Mouse (Mus musculus) right cerebral cortex, postnatal 4 days (tissue): ENCODE measurements around the gene Gpr26.

Source experiments
- DNase-seq: peaks from one replicate; pipeline ENCODE4 v3.0.0-alpha.2; 2022

The Gpr26 gene

DNA sequence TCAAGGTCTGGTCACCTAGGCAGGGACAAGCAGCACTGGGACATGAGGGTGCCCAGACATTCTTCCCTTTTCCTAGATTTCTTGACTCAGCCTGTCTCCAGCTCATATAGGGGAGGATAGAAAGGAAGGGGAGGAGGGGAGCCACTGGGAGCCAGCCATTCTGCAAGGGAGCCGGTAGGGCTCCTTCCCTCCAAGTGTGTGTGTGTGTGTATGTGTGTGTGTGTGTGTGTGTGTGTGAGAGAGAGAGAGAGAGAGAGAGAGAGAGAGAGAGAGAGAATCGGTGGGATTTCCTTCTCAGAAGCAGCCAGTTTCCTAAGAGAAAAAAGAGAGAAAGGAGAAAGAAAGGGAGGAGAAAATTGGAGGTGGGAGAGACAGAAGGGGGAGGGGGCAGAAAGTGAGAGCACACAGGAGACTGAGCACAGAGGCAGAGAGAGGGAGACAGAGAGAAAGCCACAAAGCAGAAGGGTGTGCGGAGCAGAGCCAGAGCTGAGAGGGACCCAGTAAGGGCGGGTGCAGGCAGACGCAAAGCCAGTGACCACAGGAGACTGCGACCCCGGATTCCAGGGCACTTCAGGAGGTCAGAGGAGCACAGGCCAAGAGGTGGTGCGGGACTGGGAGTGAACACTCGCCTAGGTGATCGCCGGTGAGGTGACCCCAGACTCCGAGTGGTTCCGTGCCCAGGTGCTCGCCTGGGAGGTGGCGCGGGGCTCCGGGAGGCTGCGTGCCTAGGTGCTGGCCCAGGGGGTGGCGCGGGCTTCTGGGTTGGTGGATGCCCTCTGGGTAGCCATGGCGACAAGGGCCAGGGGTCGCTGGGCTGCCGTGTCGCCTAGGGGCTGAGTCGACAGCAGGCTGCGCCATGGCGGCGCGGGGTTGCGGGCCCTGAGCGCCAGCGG lies at the start of gene Gpr26:
Gene Gpr26 (plus strand): TSS at position 438 of the 893 bp plus-strand sequence.
- peak; percentile 58 for DNase-seq

- DNase-seq = no peak
Measured at GRCm38 (mm10) chr7:131917384-131917783, 48.9 kb upstream of the Gpr26 start.

DNA sequence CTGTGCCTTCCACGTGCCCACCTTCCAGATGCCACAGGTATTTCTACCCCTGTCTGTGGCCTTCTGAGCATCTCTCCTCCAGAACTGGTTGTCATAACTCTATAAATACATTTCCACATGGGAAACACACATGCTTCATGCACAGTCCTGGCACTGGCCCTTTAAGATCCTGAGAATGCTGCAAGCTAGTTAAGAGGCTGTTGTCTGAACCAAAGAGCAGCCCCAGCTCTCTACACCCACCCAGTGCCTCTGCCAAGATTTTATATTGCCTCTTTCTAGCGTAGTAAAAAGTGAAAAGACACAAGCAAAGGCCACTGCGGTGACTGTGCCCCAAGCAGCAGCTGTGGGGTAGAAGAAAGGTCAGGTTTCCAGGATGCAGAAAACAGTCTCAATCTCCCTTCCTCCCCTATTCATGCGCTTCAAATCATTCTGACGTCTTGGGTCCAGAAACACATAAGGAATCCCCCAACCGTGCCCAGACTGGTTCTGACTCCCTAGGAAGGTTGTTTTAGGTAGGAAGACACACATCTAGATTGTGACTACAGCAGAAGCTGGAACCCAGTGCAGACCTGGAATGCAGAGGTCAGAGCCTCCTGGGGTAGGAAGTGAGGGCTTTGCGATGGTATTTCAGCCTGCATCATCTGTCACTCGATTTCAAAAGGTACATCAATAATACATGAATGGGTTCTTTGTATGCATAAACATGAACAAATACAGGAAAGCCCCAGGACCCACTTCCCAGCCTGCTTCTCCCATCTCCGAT lies 38.8 kb upstream of the Gpr26 start:
- DNase-seq = no peak

DNA sequence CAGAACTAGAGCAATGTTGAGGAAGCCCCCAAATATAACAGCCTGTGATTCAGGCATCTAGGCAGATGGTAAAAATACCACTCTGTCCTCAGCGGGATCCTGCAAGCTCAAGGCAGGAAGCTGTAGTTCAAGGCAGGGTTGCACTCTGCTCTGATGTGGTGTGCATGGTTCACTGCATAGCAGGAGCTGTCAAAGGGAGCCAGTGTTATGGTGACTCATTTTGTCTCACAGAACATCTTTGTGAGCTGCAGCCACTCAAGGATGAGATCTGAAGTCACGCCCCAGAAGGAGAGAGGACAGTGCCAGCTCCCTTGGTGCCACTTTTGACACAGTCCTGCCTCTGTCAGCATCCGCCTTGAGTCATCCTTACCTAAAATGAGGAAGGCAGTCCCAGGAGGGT lies 28.6 kb upstream of the Gpr26 start:
- DNase-seq = no peak

GRCm38 (mm10) chr7:131951131-131951530 lies 15.1 kb upstream of the Gpr26 start:
- DNase-seq = no peak

DNA sequence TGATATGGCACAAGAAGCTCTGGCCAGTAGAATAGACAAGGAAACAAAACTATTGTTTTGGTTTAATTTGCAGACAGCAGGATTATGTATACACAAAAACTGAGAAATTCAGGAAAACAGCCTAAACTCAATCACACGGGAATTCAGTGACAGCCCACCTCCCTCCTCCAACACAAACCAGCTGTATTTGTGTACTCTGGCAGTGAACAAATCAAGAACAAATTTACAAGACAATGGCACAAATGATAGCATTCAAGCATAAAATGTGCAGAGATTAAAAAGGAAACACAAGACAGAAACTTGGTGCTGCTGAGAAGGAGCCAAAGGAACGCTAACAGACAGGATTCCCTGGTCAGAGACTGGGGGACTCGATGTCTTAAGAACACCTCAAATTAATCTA lies 12.9 kb upstream of the Gpr26 start:
- no peak for DNase-seq

GRCm38 (mm10) chr7:131958705-131959104 lies 7.6 kb upstream of the Gpr26 start:
- no peak for DNase-seq

GRCm38 (mm10) chr7:131960551-131960950 lies 5.7 kb upstream of the Gpr26 start:
- peak; percentile 46 for DNase-seq

DNA sequence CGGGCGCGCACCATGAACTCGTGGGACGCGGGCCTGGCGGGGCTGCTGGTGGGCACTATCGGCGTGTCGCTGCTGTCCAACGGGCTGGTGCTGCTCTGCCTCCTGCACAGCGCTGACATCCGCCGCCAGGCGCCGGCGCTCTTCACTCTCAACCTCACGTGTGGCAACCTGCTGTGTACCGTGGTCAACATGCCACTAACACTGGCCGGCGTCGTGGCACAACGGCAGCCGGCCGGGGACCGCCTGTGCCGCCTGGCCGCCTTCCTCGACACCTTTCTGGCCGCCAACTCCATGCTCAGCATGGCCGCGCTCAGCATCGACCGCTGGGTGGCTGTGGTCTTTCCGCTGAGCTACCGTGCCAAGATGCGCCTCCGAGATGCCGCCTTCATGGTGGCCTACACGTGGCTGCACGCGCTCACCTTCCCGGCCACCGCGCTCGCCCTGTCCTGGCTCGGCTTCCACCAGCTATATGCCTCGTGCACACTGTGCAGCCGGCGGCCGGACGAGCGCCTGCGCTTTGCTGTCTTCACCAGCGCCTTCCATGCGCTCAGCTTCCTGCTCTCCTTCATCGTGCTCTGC lies 745 bp downstream of the Gpr26 start:
- peak; percentile 53 for DNase-seq

DNA sequence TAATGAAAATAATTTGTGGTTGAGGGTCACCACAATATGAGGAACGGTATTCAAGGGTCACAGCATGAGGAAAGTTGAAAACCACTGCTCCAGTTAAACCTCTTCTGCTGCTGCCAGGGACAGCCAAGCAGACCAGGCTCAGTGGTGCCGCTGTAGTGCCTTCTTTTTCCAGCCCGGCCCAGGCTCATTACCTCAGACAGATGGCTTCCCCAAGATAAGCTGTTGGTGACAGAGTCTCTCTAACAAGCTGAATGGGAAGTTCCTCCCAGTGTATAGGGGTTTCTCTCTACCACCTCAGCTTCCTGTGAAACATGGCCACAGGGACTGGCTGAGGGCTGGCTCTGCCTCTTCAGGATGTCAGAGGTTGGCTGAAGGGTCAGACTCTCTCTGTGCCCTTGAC lies 4.0 kb downstream of the Gpr26 start:
- no peak for DNase-seq

GRCm38 (mm10) chr7:131975867-131976266 lies 9.6 kb downstream of the Gpr26 start:
- DNase-seq = no peak

- no peak for DNase-seq
Measured at GRCm38 (mm10) chr7:131978609-131979008, 12.3 kb downstream of the Gpr26 start.

DNA sequence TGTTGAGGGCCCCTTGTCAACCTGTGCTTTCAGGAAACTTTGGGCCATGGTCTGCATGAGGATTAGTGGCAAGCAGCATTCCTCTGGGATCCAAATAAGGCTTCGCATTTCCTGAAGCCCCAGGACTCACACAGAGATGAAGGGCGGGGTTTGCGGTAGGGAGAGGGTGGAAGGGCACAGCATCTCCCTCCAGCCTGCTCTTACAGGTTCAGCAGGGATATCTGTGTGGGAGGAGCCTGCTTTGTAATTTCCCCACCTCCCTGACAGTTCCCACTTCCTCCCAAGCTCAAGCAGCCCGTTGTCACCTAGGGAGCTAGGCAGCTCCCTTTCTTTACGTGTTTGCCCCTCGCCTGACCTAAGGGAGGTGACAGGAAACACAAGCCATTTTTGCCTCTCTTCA lies 22.8 kb downstream of the Gpr26 start:
- DNase-seq = no peak

DNA sequence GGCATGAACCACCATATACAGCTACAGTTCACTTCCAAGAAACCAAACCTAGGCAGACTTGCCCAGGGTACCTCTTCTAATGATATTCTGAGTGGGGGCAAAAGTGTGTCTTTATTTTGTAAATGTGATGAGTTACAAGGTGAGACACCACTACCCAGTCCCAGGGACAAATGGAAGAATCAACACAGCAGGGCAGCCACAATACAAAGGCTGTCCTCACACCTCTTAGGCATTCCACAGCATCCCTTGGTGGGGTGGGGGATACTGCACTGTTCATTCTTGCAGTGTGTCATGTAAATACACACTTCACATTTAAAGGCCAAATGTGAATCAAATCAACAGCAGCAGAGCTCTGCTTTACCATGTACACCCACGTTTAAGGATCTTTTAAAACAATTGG lies 26.0 kb downstream of the Gpr26 start:
- DNase-seq = no peak

DNA sequence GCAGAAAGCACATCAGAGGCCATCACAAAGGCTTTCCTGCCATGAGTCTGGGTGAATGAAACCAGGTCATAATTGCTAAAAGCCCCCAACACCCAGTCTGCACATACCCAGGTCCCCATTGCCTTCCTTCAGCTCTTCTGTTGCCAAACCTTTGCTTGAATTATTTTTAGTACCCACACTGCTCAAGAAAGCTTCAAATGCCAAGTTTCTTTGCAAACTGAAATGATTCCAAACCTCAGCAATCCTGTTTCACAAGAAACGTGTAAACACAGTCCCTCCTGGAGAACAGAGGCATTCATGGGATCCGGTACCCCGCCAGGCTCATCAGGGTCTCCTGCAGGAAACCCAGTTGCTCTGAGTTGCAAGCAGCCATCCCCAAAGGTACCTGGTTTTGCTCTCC lies 26.6 kb downstream of the Gpr26 start:
- DNase-seq = no peak

GRCm38 (mm10) chr7:132005996-132006696 lies 39.9 kb downstream of the Gpr26 start:
- DNase-seq = no peak

GRCm38 (mm10) chr7:132009002-132009401 lies 42.7 kb downstream of the Gpr26 start:
- DNase-seq = no peak

DNA sequence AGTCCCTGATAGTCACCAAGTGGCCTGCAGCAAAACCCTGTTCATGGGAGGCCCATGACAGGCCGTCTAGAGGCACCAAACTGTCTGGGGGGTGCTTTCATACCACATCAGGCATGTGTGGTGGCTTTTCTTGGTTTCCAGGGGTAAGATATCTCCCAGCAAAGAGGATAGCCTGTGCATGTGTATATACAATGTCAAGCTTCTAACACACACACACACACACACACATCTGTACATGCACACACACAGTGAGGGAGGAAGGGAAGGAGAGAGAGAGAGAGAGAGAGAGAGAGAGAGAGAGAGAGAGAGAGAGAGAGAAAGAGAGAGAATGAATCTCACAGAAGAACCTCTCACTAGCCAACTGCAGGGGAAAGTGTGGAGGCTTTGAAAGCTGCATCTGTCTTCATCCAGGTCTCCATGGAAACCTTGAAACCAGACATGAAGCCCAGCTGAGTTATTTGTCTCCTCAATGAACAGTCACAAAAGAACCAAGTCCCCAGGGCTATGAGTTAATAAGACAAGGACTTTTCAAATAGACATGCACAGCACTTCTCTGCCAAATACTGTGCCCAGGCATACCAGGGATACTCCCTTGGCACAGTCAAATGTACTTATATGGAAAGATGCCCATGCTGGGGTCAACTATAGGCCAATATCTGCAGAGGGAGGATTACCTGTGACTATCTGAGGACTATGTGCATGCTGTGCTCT lies 46.9 kb downstream of the Gpr26 start:
- no peak for DNase-seq

DNA sequence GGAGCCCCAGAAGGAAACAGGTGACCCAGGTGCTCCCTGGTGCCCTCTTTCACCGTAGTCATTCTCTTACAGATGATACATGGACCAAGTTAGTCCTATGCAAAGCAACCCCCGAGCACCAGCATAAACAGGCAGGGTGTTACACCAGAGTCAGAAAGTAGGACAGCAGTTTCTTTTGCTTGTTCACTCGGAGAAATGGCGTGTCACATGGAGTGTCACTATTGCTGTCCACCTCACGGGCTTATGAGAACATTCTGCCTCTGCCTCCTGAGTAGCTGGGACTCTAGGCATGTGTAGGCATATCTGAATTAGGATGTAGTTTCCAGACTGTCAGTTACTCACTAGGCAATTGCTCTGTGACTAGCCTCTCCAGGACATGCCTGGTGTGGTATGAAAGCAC lies 47.7 kb downstream of the Gpr26 start:
- no peak for DNase-seq

DNA sequence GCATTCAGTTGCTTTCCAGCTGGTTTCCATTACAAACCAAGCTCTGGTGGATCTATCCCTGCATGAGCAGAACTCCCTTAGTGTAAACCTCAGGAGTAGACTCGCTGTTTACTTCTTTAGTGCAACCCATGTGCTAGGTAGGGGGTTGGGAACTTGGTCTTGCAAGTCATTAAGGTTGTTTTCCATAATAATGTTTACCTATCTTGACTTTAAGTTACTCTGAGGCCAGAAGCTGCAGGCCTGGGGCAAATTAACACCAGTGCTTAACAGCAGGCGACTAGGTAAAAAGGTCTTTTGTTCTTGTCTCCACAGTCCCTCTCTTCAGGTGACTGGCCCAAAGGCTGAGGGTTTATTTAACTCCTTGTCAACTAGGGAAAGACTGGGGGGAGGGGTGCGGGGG lies 48.9 kb downstream of the Gpr26 start:
- DNase-seq = no peak

DNA sequence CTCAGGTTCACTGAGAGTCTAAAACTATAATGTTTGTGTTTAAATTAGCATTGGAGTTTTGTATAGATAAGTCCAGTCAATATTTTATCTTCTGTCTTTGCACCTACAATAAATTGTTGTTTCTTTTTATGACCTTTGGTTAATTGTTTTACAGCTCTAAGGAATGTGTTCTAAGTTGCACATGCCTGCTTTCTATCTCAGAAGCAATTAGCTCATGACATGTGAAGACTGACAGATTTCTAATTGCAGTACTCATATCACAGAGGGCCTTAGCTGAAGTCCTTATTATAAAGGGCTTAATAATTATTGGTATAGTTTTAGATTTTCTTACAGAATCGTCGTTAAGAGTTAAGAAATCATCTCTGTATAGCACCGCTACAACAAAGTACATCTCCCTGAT lies 49.7 kb downstream of the Gpr26 start:
- no peak for DNase-seq

GRCm38 (mm10) chr7:132025591-132025990 lies 59.3 kb downstream of the Gpr26 start:
- no peak for DNase-seq

DNA sequence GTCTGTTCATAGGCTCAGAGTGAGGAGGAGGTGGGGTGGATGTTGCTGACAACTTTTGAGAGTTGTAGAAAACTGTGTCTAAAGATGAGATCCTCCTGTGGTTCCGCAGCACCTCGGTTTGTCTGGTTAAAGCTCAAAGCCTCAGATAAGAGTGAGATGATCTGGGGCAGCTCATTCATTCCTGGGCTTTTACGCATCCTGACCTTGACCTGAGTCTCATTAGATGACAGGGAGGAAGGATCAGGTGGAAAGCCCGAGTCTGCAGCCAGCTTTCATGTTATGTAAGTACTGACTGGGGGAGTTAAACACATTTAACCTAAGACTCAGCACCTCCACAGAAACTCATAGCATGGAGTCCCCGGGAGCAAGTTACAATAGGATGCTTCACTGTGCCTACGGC lies 60.4 kb downstream of the Gpr26 start:
- no peak for DNase-seq
